In the genomic region with DNA sequence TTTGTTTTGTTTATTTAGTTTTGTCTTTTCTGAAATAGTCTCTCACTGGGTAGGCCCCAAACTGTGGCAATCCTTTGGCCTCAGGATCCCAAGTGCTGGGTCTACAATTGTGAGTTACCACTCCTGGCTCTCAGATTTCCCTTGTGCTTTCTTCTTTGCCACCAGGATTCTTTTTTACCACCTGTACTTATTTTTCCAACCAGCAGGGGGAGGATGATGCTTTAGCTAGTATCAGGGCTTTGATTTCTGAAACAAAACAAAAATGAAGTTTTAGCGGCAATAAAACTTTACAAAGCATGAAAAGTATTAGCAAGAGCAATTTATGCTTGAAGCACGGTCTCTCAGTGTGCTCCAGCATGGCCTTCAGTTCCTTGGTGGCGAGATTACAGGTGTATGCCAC, we compare ENCODE assay signal across 10 mouse cellular contexts. TPM values are rescaled to one million over a fixed set of nuclear protein-coding genes. Genes with fewer than 3 reads are reported as not detected.
A peak's percentile ranks its signal among the peaks of the same experiment; 100 is the strongest.
DNase-seq lines count a peak whose midpoint lies in the region; ATAC-seq and TF ChIP-seq lines count a peak whose summit lies in the region.
"Had no signal": no experiment of that assay in that cellular context is flagged by ENCODE, and none has a peak within 500 bp of the region (broad histone marks: within the 10 kb centered on the region; RNA-seq: fewer than 3 reads in every experiment).

No protein-coding gene starts in this region.

- no peak overlapping the region for H3K4me3 ChIP-seq in liver, adult 2 months (ENCODE audit: insufficient read depth, low read depth, low read length)
- no peak overlapping the region for H3K4me3 ChIP-seq in liver, embryonic 12.5 days

- H3K27me3 ChIP-seq in liver, adult 2 months (ENCODE audit: control insufficient read depth, insufficient read depth, low read length), result no peaks in the 10 kb centered on the region
- H3K27me3 ChIP-seq in liver, embryonic 12.5 days (replicated peaks), result no peaks in the 10 kb centered on the region

- peak; percentile 73 for ATAC-seq in frontal cortex, adult (ENCODE audit: low TSS enrichment)
- ATAC-seq in liver, embryonic 12.5 days, result no peak

- no peak overlapping the region for H3K27ac ChIP-seq in liver, adult 2 months (replicated peaks; ENCODE audit: insufficient read depth, low read depth, low read length)
- H3K27ac ChIP-seq in liver, embryonic 12.5 days, result no peak overlapping the region

- no peaks in the 10 kb centered on the region for H3K36me3 ChIP-seq in liver, adult 2 months (ENCODE audit: control insufficient read depth, insufficient read depth, low read length)
- H3K36me3 ChIP-seq in liver, embryonic 12.5 days, result no peaks in the 10 kb centered on the region
- H3K36me3 ChIP-seq: G1E had no signal

- no peak overlapping the region for H3K9ac ChIP-seq in liver, adult 2 months (ENCODE audit: low read depth, low read length)
- no peak overlapping the region for H3K9ac ChIP-seq in liver, embryonic 12.5 days

- no peak overlapping the region for H3K4me2 ChIP-seq in liver, embryonic 12.5 days

- H3K4me1 ChIP-seq in liver, adult 2 months (ENCODE audit: control insufficient read depth, insufficient read depth, low read length), result no peaks in the 10 kb centered on the region
- H3K4me1 ChIP-seq in liver, embryonic 12.5 days, result no peaks in the 10 kb centered on the region

- TF ChIP-seq POLR2A in liver, adult 2 months (IDR thresholded peaks at IDR 0.05; ENCODE audit: extremely low read depth, insufficient read depth, low read length), result no peak
- no peak for TF ChIP-seq POLR2A in brain, embryonic 14.5 days (IDR thresholded peaks at IDR 0.05; ENCODE audit: borderline replicate concordance, extremely low read depth, insufficient read depth, insufficient read length, poor library complexity, severe bottlenecking)

- H3K9me3 ChIP-seq in liver, embryonic 12.5 days (replicated peaks), result no peaks in the 10 kb centered on the region
- H3K9me3 ChIP-seq: G1E had no signal

- no peaks in the 10 kb centered on the region for H3K79me2 ChIP-seq in liver, adult 2 months (ENCODE audit: control insufficient read depth, insufficient read depth, low read length)

- WGBS in liver, adult 2 months, result 67% methylated on average over 3 of the region's 3 CpGs
- WGBS in liver, embryonic 12.5 days (ENCODE audit: insufficient replicate concordance), result 57% methylated on average over 3 of the region's 3 CpGs

- no peak; the same call in 1 of the 2 replicates for TF ChIP-seq CTCF in liver, adult 2 months (IDR thresholded peaks at IDR 0.05; ENCODE audit: low read depth, low read length)
- peak; percentile 22; the same call in 1 of the 2 replicates for TF ChIP-seq CTCF in brain, embryonic 14.5 days (IDR thresholded peaks at IDR 0.05; ENCODE audit: borderline replicate concordance, extremely low read depth, insufficient read depth, insufficient read length)

- DNase-seq in frontal cortex, postnatal 25 days (ENCODE audit: low spot score in 2 of 2), result no peak
- peak; percentile 34 for DNase-seq in liver, adult 2 months (ENCODE audit: extremely low read depth, low read depth, low spot score)
- DNase-seq in brain, embryonic 14.5 days (ENCODE audit: low read depth), result peak; percentile 58
- DNase-seq in naive thymus-derived CD4-positive, alpha-beta T cell, adult 2 months (ENCODE audit: low read depth), result peak; percentile 2
- no peak for DNase-seq in urinary bladder, adult 2 months (ENCODE audit: low spot score)
- DNase-seq in cerebellum, adult 18-20 months, result no peak
- DNase-seq: cerebellum, postnatal 36 days had no signal

RNA-seq across cellular contexts. Expression of a gene that starts 39.8 kb away (rescaled TPM):
- total RNA-seq in liver, adult 2 months (2014; rRNA removed), result 1.1 and 1.3 TPM in 2 replicates
- 0.66 and 0.75 TPM in 2 replicates for polyA plus RNA-seq in liver, adult 2 months (2012; rRNA removed)
- polyA plus RNA-seq in liver, embryonic 12.5 days (2016; fragmentation: Nextera tagmentation; extraction: Ambion mirVana), result 3.0 and 3.2 TPM in 2 replicates
- polyA plus RNA-seq in brain, embryonic 14.5 days (2012; rRNA removed), result 3.9 and 5.9 TPM in 2 replicates
- polyA plus RNA-seq in urinary bladder, adult 2 months (2012; rRNA removed), result 3.0 and 3.3 TPM in 2 replicates

Comparison
In these comparisons a context has a peak if more than half of its experiments do, and no peak if none do; other contexts are left out.
1. DNase-seq: peak in liver, adult 2 months (single experiment), brain, embryonic 14.5 days (single experiment) and naive thymus-derived CD4-positive, alpha-beta T cell, adult 2 months (single experiment); none in frontal cortex, postnatal 25 days (0 of 2), urinary bladder, adult 2 months (single experiment) and cerebellum, adult 18-20 months (0 of 2).